Mouse (Mus musculus) right cerebral cortex, adult 2 months (tissue): ENCODE measurements around the gene Trim10.
"Not testable (repeated sequence)": the region's sequence is repeated elsewhere in the genome, so short reads cannot be mapped to it uniquely, and the experiment has no call there.

Experiments
- DNase-seq, 2 experiments: peaks; one replicate each; pipeline ENCODE4 v3.0.0; 2021 to 2022; ENCODE audit warnings: low spot score in 2 of 2

The Trim10 gene

GRCm38 (mm10) chr17:36858181-36858580 is 11.2 kb upstream of the Trim10 start:
- no peak for DNase-seq

GRCm38 (mm10) chr17:36861680-36862079 is 7.7 kb upstream of the Trim10 start:
- no peak for DNase-seq

GRCm38 (mm10) chr17:36866719-36867527 is 2.5 kb upstream of the Trim10 start, which contains the start of gene Trim15:
Gene Trim15, minus strand, starts transcription at chr17:36867210.
- no peak for DNase-seq

- DNase-seq, result no peak
Measured at GRCm38 (mm10) chr17:36868836-36869235, 538 bp upstream of the Trim10 start.

- DNase-seq, result no peak
Measured at GRCm38 (mm10) chr17:36869955-36870810, 809 bp downstream of the Trim10 start.

- no peak for DNase-seq
Measured at GRCm38 (mm10) chr17:36874636-36875035, 5.3 kb downstream of the Trim10 start.

GRCm38 (mm10) chr17:36883350-36883749 is 14.0 kb downstream of the Trim10 start:
- DNase-seq, result no peak

- DNase-seq, result no peak
Measured at GRCm38 (mm10) chr17:36885132-36885790, 15.9 kb downstream of the Trim10 start.

GRCm38 (mm10) chr17:36890073-36890903 is 20.9 kb downstream of the Trim10 start, which contains the start of gene Trim40:
Gene Trim40, minus strand, starts transcription at chr17:36890123.
- DNase-seq, result no peak

GRCm38 (mm10) chr17:36891496-36891895 is 22.1 kb downstream of the Trim10 start:
- DNase-seq, result not testable (repeated sequence)

GRCm38 (mm10) chr17:36892362-36892761 is 23.0 kb downstream of the Trim10 start:
- peak; percentile 45 to 64 for DNase-seq

GRCm38 (mm10) chr17:36893387-36893786 is 24.0 kb downstream of the Trim10 start:
- no peak for DNase-seq

GRCm38 (mm10) chr17:36896583-36896982 is 27.2 kb downstream of the Trim10 start:
- DNase-seq, result peak; percentile 41 to 46

- no peak for DNase-seq
Measured at GRCm38 (mm10) chr17:36897065-36897464, 27.7 kb downstream of the Trim10 start.

- DNase-seq, result no peak
Measured at GRCm38 (mm10) chr17:36897552-36898205, 28.3 kb downstream of the Trim10 start, which contains the start of gene Trim31. Gene Trim31, plus strand, starts transcription at chr17:36898118.

GRCm38 (mm10) chr17:36899376-36899775 is 30.0 kb downstream of the Trim10 start:
- no peak for DNase-seq

- DNase-seq, result peak; percentile 43 to 47
Measured at GRCm38 (mm10) chr17:36900001-36900400, 30.6 kb downstream of the Trim10 start.

- no peak for DNase-seq
Measured at GRCm38 (mm10) chr17:36900691-36901090, 31.3 kb downstream of the Trim10 start.

- DNase-seq, result no peak
Measured at GRCm38 (mm10) chr17:36903651-36904050, 34.3 kb downstream of the Trim10 start.

GRCm38 (mm10) chr17:36908235-36908634 is 38.9 kb downstream of the Trim10 start:
- no peak for DNase-seq
